Mouse (Mus musculus) heart, embryonic 16.5 days (tissue): ENCODE measurements at regions not wholly inside any gene's neighbourhood (a gene's known extent, or its start where the extent isn't known, plus 50 kb on each side); places are given as distances from the start of the nearest gene placed in this dataset.
A peak's percentile ranks its signal among the peaks of the same experiment; 100 is the strongest.
"Not testable (repeated sequence)": the region's sequence is repeated elsewhere in the genome, so short reads cannot be mapped to it uniquely, and the experiment has no call there.

ENCODE experiments used
- ATAC-seq: fragments of 200-750 bp; cut with Nextera tagmentation; replicated peaks from 2 replicates; pipeline ENCODE4 v1.8.0; 2017; ENCODE audit warnings: moderate number of reproducible peaks; ENCODE audit not compliant: insufficient read depth, low FRiP score; ENCODE audit errors: extremely low read depth
- H3K27ac ChIP-seq: fragments of 300-500 bp; sonication (generic); 2 replicates; pipeline ENCODE4 v1.5.1; 2014; ENCODE audit warnings: mild to moderate bottlenecking, low read length, control low read depth, moderate library complexity
- H3K27me3 ChIP-seq: fragments of 300-500 bp; sonication (generic); 2 replicates; pipeline ENCODE4 v1.6.1; 2014; ENCODE audit warnings: low read length, mixed read lengths; ENCODE audit not compliant: control insufficient read depth, insufficient read depth
- H3K36me3 ChIP-seq: fragments of 300-500 bp; sonication (generic); 2 replicates; pipeline ENCODE4 v1.6.1; 2014; ENCODE audit not compliant: control insufficient read depth, insufficient read depth
- H3K4me1 ChIP-seq: fragments of 300-500 bp; sonication (generic); 2 replicates; pipeline ENCODE4 v1.6.1; 2014; ENCODE audit warnings: low read length, mixed read lengths; ENCODE audit not compliant: control insufficient read depth, insufficient read depth
- H3K4me2 ChIP-seq: fragments of 300-500 bp; sonication (generic); 2 replicates; pipeline ENCODE4 v1.6.1; 2014; ENCODE audit warnings: low read depth, mild to moderate bottlenecking, control low read depth, low read length
- H3K4me3 ChIP-seq: fragments of 300-500 bp; sonication (generic); 2 replicates; pipeline ENCODE4 v1.5.1; 2014; ENCODE audit warnings: mild to moderate bottlenecking, control low read depth, low read length
- H3K9ac ChIP-seq: fragments of 300-500 bp; sonication (generic); 2 replicates; pipeline ENCODE4 v1.6.1; 2014; ENCODE audit warnings: low read length, control low read depth
- H3K9me3 ChIP-seq: fragments of 300-500 bp; sonication (generic); replicated peaks from 2 replicates; pipeline ENCODE4 v1.6.1; 2016; ENCODE audit warnings: low read length; ENCODE audit not compliant: control insufficient read depth
- WGBS: fragments of 180-500 bp; shearing (Covaris S2); extraction: QIAGEN DNeasy Blood & Tissue Kit; methylation state at CpG from one replicate; pipeline ENCODE4 v1.1.7; 2014; 5-methylcytosine and 5-hydroxymethylcytosine counted together

DNA sequence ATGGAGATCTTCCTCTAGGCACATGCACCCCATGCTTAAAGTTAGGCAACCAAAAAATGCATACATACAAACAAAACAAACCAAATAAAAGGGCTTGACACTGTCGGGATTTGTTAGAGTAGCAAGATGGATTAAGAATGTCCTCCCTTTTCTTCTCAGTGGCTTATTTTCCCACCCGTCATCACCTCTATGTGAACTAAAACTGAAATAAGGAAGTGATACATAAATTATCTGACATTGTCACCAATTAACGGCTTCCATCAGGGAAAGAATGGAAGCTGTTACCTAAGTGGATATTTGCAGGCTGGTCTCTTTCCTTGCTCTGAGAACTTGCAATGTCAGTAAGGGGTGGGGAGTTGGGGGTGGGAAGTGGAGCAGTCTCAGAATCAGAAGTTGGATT, 541.5 kb downstream of the Diaph3 start:
- no peaks in the 10 kb centered on the region for H3K36me3 ChIP-seq
- no peak overlapping the region for H3K27ac ChIP-seq
- no peaks in the 10 kb centered on the region for H3K9me3 ChIP-seq
- WGBS, result 61% methylated on average over 3 of the region's 3 CpGs
- H3K27me3 ChIP-seq, result no peaks in the 10 kb centered on the region
- H3K4me2 ChIP-seq, result no peak overlapping the region
- no peak for ATAC-seq
- no peaks in the 10 kb centered on the region for H3K4me1 ChIP-seq
- no peak overlapping the region for H3K4me3 ChIP-seq
- H3K9ac ChIP-seq, result no peak overlapping the region

DNA sequence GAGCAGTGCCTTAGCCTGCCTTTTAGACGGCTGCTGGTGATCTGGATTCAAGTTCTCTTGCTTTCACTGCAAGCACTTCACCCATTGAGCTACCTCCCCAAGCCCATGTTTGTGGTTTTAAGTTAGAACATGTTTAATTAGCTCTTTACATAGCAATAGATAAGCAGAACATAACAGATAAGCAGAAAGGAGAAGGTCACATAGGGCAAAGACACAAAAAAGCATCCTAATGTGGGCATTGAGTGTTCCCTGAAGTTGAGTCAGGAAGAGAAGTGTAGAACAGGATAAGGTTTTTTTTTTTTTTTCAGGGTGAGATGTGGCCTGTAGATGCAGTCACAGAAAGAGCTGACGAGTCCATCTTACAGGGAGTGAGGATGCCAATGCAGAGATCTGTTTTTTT, 552.5 kb downstream of the Diaph3 start:
- Histone ChIP-seq H3K4me1 (no peaks in the 10 kb centered on the region), H3K4me3 (no peak overlapping the region)
- 68% methylated on average over 2 of the region's 2 CpGs for WGBS

DNA sequence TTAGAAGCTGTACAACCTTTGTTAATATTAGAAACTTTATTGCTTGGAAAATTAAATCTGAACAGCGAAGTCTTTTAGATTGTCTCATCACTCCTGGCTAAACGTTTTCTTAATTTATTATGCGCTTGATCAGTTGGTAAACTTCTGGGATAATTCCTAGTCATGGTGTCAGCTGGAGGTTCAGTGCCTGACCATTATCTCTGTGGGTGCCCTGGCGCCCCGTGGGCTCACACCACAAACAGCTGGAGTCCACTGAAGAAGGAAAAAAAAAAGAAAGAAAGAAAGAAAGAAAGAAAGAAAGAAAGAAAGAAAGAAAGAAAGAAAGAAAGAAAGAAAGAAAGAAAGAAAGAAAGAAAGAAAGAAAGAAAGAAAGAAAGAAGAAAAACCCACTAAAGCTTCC, 555.1 kb downstream of the Diaph3 start:
- H3K27ac ChIP-seq, result not testable (repeated sequence)
- WGBS, result 68% methylated on average over 5 of the region's 5 CpGs

More for the DNA sequence above, 552.5 kb downstream of the Diaph3 start:
- Histone ChIP-seq H3K36me3 (no peaks in the 10 kb centered on the region), H3K27me3 (no peaks in the 10 kb centered on the region), H3K9me3 (no peaks in the 10 kb centered on the region), H3K4me2 (no peak overlapping the region), H3K27ac (no peak overlapping the region), H3K9ac (no peak overlapping the region)
- no peak for ATAC-seq

DNA sequence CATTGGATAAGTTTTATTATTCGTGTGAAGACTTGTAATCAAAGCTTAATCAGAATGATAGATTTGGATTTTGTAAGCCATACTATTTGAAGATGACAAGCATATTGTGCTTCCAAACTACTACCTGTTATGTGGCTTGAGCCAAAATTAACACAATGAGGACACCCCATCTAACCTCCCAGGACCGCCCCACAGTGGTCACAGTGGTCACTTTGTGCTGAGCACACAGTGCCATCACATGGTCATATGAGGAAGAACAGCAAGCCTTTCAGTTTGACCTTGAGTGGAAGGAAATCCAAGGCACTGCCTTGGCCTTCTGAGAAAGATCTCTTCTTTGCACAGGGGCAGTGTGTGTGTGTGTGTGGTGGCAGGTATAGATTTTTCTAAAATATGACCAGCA, 578.3 kb downstream of the Diaph3 start:
- Histone ChIP-seq H3K36me3 (no peaks in the 10 kb centered on the region), H3K9ac (no peak overlapping the region), H3K4me2 (no peak overlapping the region), H3K9me3 (no peaks in the 10 kb centered on the region), H3K4me3 (no peak overlapping the region), H3K4me1 (peaks cover 3% of the 10 kb centered on the region; the same call in 1 of the 2 replicates), H3K27me3 (no peaks in the 10 kb centered on the region), H3K27ac (no peak overlapping the region)
- WGBS, result 58% methylated on average over 2 of the region's 2 CpGs
- 0 out of 2 replicates have a peak, but pooled peaks have one; percentile 60 for ATAC-seq

More for the DNA sequence above, 555.1 kb downstream of the Diaph3 start:
- not testable (repeated sequence) for H3K4me2 ChIP-seq, H3K36me3 ChIP-seq, H3K4me1 ChIP-seq, H3K27me3 ChIP-seq, H3K9ac ChIP-seq, H3K9me3 ChIP-seq, H3K4me3 ChIP-seq, ATAC-seq

DNA sequence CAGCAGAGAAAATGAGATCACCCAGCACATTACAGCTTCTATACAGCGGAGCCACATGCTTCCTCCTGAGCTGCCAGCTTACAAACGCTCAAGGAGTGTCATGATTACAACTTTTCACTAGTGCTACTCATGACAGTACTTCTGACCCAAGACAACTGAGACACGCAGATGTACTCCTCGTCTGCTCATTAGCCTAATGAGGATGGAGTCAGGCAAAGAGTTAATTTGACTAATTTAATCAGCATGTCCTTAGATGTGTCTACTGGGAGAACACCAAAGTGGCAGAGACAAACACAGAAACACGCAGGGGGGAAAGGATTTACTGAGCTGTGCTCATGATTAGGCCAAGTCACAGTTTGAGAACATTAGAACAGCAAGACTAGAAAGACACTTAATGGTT, 603.0 kb downstream of the Diaph3 start:
- Histone ChIP-seq H3K4me3 (no peak overlapping the region), H3K4me2 (no peak overlapping the region), H3K27me3 (no peaks in the 10 kb centered on the region), H3K9me3 (no peaks in the 10 kb centered on the region), H3K4me1 (no peaks in the 10 kb centered on the region), H3K27ac (no peak overlapping the region), H3K36me3 (no peaks in the 10 kb centered on the region), H3K9ac (no peak overlapping the region)
- 79% methylated on average over 5 of the region's 5 CpGs for WGBS
- no peak for ATAC-seq

DNA sequence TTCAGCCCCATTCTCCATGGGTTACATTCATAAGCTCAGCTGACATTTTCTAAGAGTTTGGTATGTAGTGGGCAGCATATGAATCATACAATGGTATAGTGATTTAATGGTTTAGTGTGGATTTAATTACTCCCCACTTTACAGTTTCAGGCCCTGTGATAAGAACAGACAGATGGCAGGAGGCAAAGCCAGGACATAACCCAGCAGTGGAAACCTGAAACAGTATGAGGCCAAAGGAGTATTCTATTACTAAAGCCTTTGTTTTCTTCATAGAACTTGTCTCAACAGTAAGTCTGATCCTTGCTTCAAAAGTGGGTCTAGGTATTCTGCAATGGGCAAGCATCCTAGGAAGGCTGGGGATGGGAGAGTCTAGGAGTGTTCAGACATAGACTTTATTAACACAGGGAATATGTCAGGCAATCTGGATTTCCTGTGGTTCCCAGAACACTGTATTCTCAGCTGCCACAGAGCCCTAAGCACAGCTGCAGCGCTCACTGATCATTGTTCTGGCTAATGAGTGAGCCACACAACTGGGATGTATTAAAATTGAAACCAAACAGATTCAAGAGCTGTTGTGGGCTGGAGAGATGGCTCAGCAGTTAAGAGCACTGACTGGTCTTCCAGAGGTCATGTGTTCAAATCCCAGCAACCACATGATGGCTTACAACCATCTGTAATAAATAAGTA, 604.6 kb downstream of the Diaph3 start:
- Histone ChIP-seq H3K9me3 (no peaks in the 10 kb centered on the region), H3K4me3 (no peak overlapping the region), H3K9ac (no peak overlapping the region), H3K4me1 (no peaks in the 10 kb centered on the region), H3K27ac (no peak overlapping the region), H3K27me3 (no peaks in the 10 kb centered on the region), H3K36me3 (no peaks in the 10 kb centered on the region), H3K4me2 (no peak overlapping the region)
- WGBS, result 100% methylated on average over 1 of the region's 1 CpGs
- no peak for ATAC-seq

DNA sequence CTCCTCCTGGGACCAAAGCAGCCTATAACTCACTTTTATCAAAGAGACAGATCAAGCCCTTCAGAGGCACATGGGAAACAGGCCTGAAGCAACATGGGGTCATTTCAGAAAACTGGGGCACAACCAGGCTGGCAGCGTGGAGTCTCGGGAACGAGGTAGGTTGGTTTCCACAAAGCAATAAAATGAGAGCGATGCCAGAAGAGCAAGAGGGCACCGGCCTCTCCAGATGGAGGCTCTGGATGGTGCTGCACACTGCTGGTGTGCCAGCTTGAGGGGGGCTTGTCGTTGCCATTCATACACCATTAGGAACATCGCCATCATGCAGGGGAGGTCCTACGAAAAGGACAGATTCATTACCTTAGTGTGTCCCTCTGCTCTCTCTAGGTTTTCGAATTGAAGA, 630.6 kb downstream of the Diaph3 start:
- Histone ChIP-seq H3K27me3 (no peaks in the 10 kb centered on the region), H3K27ac (no peak overlapping the region), H3K4me1 (no peaks in the 10 kb centered on the region), H3K4me2 (no peak overlapping the region), H3K9ac (no peak overlapping the region), H3K4me3 (no peak overlapping the region), H3K9me3 (no peaks in the 10 kb centered on the region), H3K36me3 (no peaks in the 10 kb centered on the region)
- 88% methylated on average over 9 of the region's 9 CpGs for WGBS
- ATAC-seq, result no peak

DNA sequence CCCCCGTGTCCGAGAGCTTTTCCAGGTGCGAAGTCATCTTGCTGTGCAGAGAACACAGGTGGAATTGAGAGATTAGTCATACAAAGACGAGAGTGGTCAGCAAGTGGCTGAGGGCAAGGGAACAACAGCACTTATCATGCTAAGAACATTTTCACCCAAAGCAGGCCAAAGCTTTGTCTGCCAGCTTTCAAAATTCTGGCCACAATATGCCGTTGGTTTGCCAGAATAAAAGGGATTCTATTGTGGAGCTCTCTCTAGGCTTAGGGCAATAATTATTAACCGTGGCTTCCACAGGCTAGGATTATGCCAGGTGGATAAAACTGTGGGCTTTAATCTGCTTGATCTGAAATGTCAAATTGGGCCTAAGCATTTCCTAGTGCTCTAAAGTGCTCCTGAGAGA, 631.3 kb downstream of the Diaph3 start:
- Histone ChIP-seq H3K4me1 (no peaks in the 10 kb centered on the region), H3K27me3 (no peaks in the 10 kb centered on the region), H3K4me2 (no peak overlapping the region), H3K9ac (no peak overlapping the region), H3K36me3 (no peaks in the 10 kb centered on the region), H3K9me3 (no peaks in the 10 kb centered on the region), H3K27ac (no peak overlapping the region), H3K4me3 (no peak overlapping the region)
- 85% methylated on average over 6 of the region's 6 CpGs for WGBS
- no peak for ATAC-seq

DNA sequence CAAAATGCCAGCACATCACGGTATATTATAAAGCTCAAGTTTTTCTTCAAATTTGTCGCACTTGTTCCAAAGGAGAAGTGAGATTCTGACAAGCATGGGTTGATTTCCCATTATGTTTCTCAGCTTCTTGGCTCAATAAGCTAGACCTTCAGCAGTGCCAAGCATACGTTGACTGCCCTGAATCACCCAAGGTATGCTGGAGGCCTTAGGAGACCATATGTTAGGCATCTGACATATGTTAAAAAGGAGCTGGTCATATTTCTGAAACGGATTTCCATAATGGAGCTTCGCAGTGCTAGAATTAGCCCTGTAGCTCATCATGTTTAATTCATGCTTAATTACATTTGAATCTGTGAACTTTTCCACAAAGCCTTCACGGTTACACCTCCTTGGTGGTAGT, 634.7 kb downstream of the Diaph3 start:
- Histone ChIP-seq H3K4me1 (no peaks in the 10 kb centered on the region), H3K4me3 (no peak overlapping the region), H3K9ac (no peak overlapping the region), H3K27ac (no peak overlapping the region), H3K36me3 (no peaks in the 10 kb centered on the region), H3K9me3 (no peaks in the 10 kb centered on the region), H3K4me2 (no peak overlapping the region), H3K27me3 (no peaks in the 10 kb centered on the region)
- 88% methylated on average over 6 of the region's 6 CpGs for WGBS
- ATAC-seq, result no peak
